Mouse (Mus musculus) lung, embryonic 15.5 days (tissue): ENCODE measurements around the gene Spc24. TPM values are rescaled to one million over a fixed set of nuclear protein-coding genes. Genes with fewer than 3 reads are reported as not detected.
A peak's percentile ranks its signal among the peaks of the same experiment; 100 is the strongest.
"Not testable (repeated sequence)": the region's sequence is repeated elsewhere in the genome, so short reads cannot be mapped to it uniquely, and the experiment has no call there.

Source experiments
- ATAC-seq: fragments of 200-750 bp; cut with Nextera tagmentation; 2 replicates; pipeline ENCODE4 v1.8.0; 2017; ENCODE audit warnings: moderate number of reproducible peaks, borderline replicate concordance; ENCODE audit not compliant: low FRiP score, low TSS enrichment; ENCODE audit errors: extremely low read depth
- H3K27ac ChIP-seq: fragments of 300-500 bp; sonication (generic); 2 replicates; pipeline ENCODE4 v1.5.1; 2015; ENCODE audit warnings: moderate library complexity, mild to moderate bottlenecking, inconsistent platforms
- H3K27me3 ChIP-seq: fragments of 300-500 bp; sonication (generic); 2 replicates; pipeline ENCODE4 v1.6.1; 2015; ENCODE audit warnings: inconsistent platforms
- H3K36me3 ChIP-seq: fragments of 300-500 bp; sonication (generic); 2 replicates; pipeline ENCODE4 v1.6.1; 2015; ENCODE audit warnings: inconsistent platforms
- H3K4me1 ChIP-seq: fragments of 300-500 bp; sonication (generic); 2 replicates; pipeline ENCODE4 v1.6.1; 2015; ENCODE audit warnings: inconsistent platforms
- H3K4me2 ChIP-seq: fragments of 300-500 bp; sonication (generic); 2 replicates; pipeline ENCODE4 v1.6.1; 2015; ENCODE audit warnings: inconsistent platforms, mild to moderate bottlenecking, moderate library complexity
- H3K4me3 ChIP-seq: fragments of 300-500 bp; sonication (generic); 2 replicates; pipeline ENCODE4 v1.5.1; 2015; ENCODE audit warnings: mild to moderate bottlenecking, inconsistent platforms
- H3K9ac ChIP-seq: fragments of 300-500 bp; sonication (generic); 2 replicates; pipeline ENCODE4 v1.6.1; 2015; ENCODE audit warnings: inconsistent platforms
- H3K9me3 ChIP-seq: fragments of 300-500 bp; sonication (generic); 2 replicates; pipeline ENCODE4 v1.6.1; 2016; ENCODE audit warnings: inconsistent platforms
- WGBS: fragments of 180-500 bp; shearing (Covaris S2); methylation state at CpG from one replicate; pipeline ENCODE4 v1.1.7; 2015; 5-methylcytosine and 5-hydroxymethylcytosine counted together
- polyA plus RNA-seq: library from polyadenylated mRNA; unstranded; fragments of >200 nt; fragmentation: Nextera tagmentation; extraction: Ambion mirVana; gene quantifications from 2 replicates; pipeline ENCODE4 v1.2.1, GENCODE M21; 2015

Spc24 gene
- polyA plus RNA-seq, 1 experiment from 2014 or later, result 154 TPM

- no peaks in the 10 kb centered on the region for H3K27me3 ChIP-seq
- H3K36me3 ChIP-seq, result peaks cover 37% of the 10 kb centered on the region
- ATAC-seq, result no peak
- H3K4me2 ChIP-seq, result peak overlapping the region; percentile 71
- WGBS, result 12% methylated on average over 3 of the region's 3 CpGs
- peak overlapping the region; percentile 97 for H3K27ac ChIP-seq
- H3K4me3 ChIP-seq, result peak overlapping the region; percentile 82
- H3K4me1 ChIP-seq, result peaks cover 73% of the 10 kb centered on the region
- peak overlapping the region; percentile 87 for H3K9ac ChIP-seq
- no peaks in the 10 kb centered on the region for H3K9me3 ChIP-seq
Observed at GRCm38 (mm10) chr9:21796259-21796658, 36.2 kb upstream of the Spc24 start.

- Histone ChIP-seq H3K27ac (peak overlapping the region; percentile 97; the same call in 1 of the 2 replicates), H3K36me3 (peaks cover 30% of the 10 kb centered on the region), H3K4me1 (peaks cover 78% of the 10 kb centered on the region), H3K9me3 (no peaks in the 10 kb centered on the region), H3K9ac (no peak overlapping the region), H3K27me3 (no peaks in the 10 kb centered on the region), H3K4me2 (peak overlapping the region; percentile 71), H3K4me3 (peak overlapping the region; percentile 82; the same call in 1 of the 2 replicates)
- 56% methylated on average over 5 of the region's 5 CpGs for WGBS
- ATAC-seq, result no peak
Observed at GRCm38 (mm10) chr9:21795579-21795978, 35.5 kb upstream of the Spc24 start.

GRCm38 (mm10) chr9:21794925-21795324, 34.8 kb upstream of the Spc24 start:
- Histone ChIP-seq H3K4me3 (no peak overlapping the region), H3K4me2 (no peak overlapping the region), H3K4me1 (peaks cover 82% of the 10 kb centered on the region), H3K9ac (no peak overlapping the region), H3K27me3 (no peaks in the 10 kb centered on the region), H3K27ac (no peak overlapping the region), H3K36me3 (peaks cover 31% of the 10 kb centered on the region), H3K9me3 (no peaks in the 10 kb centered on the region)
- 92% methylated on average over 25 of the region's 25 CpGs for WGBS
- ATAC-seq, result no peak

- Histone ChIP-seq H3K4me2 (no peak overlapping the region), H3K27ac (no peak overlapping the region), H3K9me3 (no peaks in the 10 kb centered on the region), H3K27me3 (no peaks in the 10 kb centered on the region), H3K4me1 (peaks cover 81% of the 10 kb centered on the region), H3K4me3 (no peak overlapping the region), H3K9ac (no peak overlapping the region), H3K36me3 (peaks cover 32% of the 10 kb centered on the region)
- 92% methylated on average over 18 of the region's 18 CpGs for WGBS
- ATAC-seq, result no peak
Observed at GRCm38 (mm10) chr9:21794344-21794834, 34.3 kb upstream of the Spc24 start.

- peaks cover 41% of the 10 kb centered on the region for H3K36me3 ChIP-seq
- WGBS, result 90% methylated on average over 6 of the region's 6 CpGs
Observed at GRCm38 (mm10) chr9:21793507-21793906, 33.4 kb upstream of the Spc24 start.

GRCm38 (mm10) chr9:21792644-21793043, 32.5 kb upstream of the Spc24 start:
- Histone ChIP-seq H3K27ac (peak overlapping the region; percentile 77), H3K4me3 (peak overlapping the region; percentile 10; the same call in 1 of the 2 replicates), H3K9me3 (no peaks in the 10 kb centered on the region), H3K4me1 (peaks cover 82% of the 10 kb centered on the region), H3K36me3 (peaks cover 46% of the 10 kb centered on the region), H3K27me3 (no peaks in the 10 kb centered on the region), H3K4me2 (peak overlapping the region; percentile 38), H3K9ac (0 out of 2 replicates have a peak overlapping the region, but pooled peaks have one; percentile 5)
- WGBS, result 29% methylated on average over 8 of the region's 8 CpGs
- ATAC-seq, result peak; percentile 32; the same call in 1 of the 2 replicates

More at GRCm38 (mm10) chr9:21793507-21793906, 33.4 kb upstream of the Spc24 start:
- not testable (repeated sequence) for H3K4me3 ChIP-seq, H3K9me3 ChIP-seq, H3K27ac ChIP-seq, ATAC-seq, H3K4me2 ChIP-seq, H3K27me3 ChIP-seq, H3K9ac ChIP-seq
- H3K4me1 ChIP-seq, result peaks cover 75% of the 10 kb centered on the region

GRCm38 (mm10) chr9:21791861-21792260, 31.8 kb upstream of the Spc24 start:
- Histone ChIP-seq H3K36me3 (peaks cover 50% of the 10 kb centered on the region), H3K4me3 (peak overlapping the region; percentile 10; the same call in 1 of the 2 replicates), H3K4me2 (peak overlapping the region; percentile 38), H3K27ac (peak overlapping the region; percentile 77), H3K4me1 (peaks cover 80% of the 10 kb centered on the region), H3K9ac (peak overlapping the region; percentile 1; the same call in 1 of the 2 replicates), H3K9me3 (no peaks in the 10 kb centered on the region), H3K27me3 (no peaks in the 10 kb centered on the region)
- 29% methylated on average over 8 of the region's 8 CpGs for WGBS
- peak; percentile 77 for ATAC-seq

GRCm38 (mm10) chr9:21788234-21788633, 28.1 kb upstream of the Spc24 start:
- Histone ChIP-seq H3K27me3 (no peaks in the 10 kb centered on the region), H3K4me3 (no peak overlapping the region), H3K4me2 (no peak overlapping the region), H3K9ac (no peak overlapping the region), H3K27ac (peak overlapping the region; percentile 32; the same call in 1 of the 2 replicates), H3K9me3 (no peaks in the 10 kb centered on the region), H3K4me1 (peaks cover 59% of the 10 kb centered on the region), H3K36me3 (peaks cover 50% of the 10 kb centered on the region)
- no peak for ATAC-seq
- 68% methylated on average over 9 of the region's 9 CpGs for WGBS

GRCm38 (mm10) chr9:21787654-21788053, 27.6 kb upstream of the Spc24 start:
- peaks cover 53% of the 10 kb centered on the region for H3K4me1 ChIP-seq
- H3K27ac ChIP-seq, result peak overlapping the region; percentile 32; the same call in 1 of the 2 replicates
- ATAC-seq, result no peak
- H3K9me3 ChIP-seq, result no peaks in the 10 kb centered on the region
- 67% methylated on average over 5 of the region's 5 CpGs for WGBS
- H3K4me3 ChIP-seq, result no peak overlapping the region
- H3K36me3 ChIP-seq, result peaks cover 52% of the 10 kb centered on the region
- no peaks in the 10 kb centered on the region for H3K27me3 ChIP-seq
- no peak overlapping the region for H3K9ac ChIP-seq
- H3K4me2 ChIP-seq, result no peak overlapping the region

GRCm38 (mm10) chr9:21786906-21787305, 26.8 kb upstream of the Spc24 start:
- Histone ChIP-seq H3K36me3 (peaks cover 55% of the 10 kb centered on the region), H3K4me2 (no peak overlapping the region), H3K9me3 (no peaks in the 10 kb centered on the region), H3K27me3 (no peaks in the 10 kb centered on the region), H3K4me3 (no peak overlapping the region), H3K27ac (peak overlapping the region; percentile 51; the same call in 1 of the 2 replicates), H3K4me1 (peaks cover 52% of the 10 kb centered on the region), H3K9ac (no peak overlapping the region)
- WGBS, result 13% methylated on average over 6 of the region's 6 CpGs
- ATAC-seq, result no peak

GRCm38 (mm10) chr9:21786309-21786708, 26.2 kb upstream of the Spc24 start:
- H3K27me3 ChIP-seq, H3K4me3 ChIP-seq, H3K9me3 ChIP-seq, ATAC-seq, H3K9ac ChIP-seq, H3K4me2 ChIP-seq: not testable (repeated sequence)
- Histone ChIP-seq H3K36me3 (peaks cover 61% of the 10 kb centered on the region), H3K4me1 (peaks cover 46% of the 10 kb centered on the region), H3K27ac (peak overlapping the region; percentile 84; the same call in 1 of the 2 replicates)
- 86% methylated on average over 2 of the region's 2 CpGs for WGBS

GRCm38 (mm10) chr9:21784517-21785307, 24.6 kb upstream of the Spc24 start:
- Histone ChIP-seq H3K4me3 (no peak overlapping the region), H3K27me3 (no peaks in the 10 kb centered on the region), H3K4me2 (no peak overlapping the region), H3K9ac (no peak overlapping the region), H3K4me1 (peaks cover 36% of the 10 kb centered on the region), H3K9me3 (no peaks in the 10 kb centered on the region), H3K36me3 (peaks cover 72% of the 10 kb centered on the region), H3K27ac (peak overlapping the region; percentile 84)
- peak; percentile 84 for ATAC-seq
- WGBS, result 52% methylated on average over 7 of the region's 7 CpGs
